Mouse (Mus musculus): ENCODE results near the gene Smarca2. TPM values are rescaled to one million over a fixed set of nuclear protein-coding genes. Genes with fewer than 3 reads are reported as not detected.

Smarca2 gene
- total RNA-seq (2021) = 10 to 100 TPM; 71.3 to 83.9 TPM
- 26.2 and 30.4 TPM in 2 replicates for polyA plus RNA-seq (2012; rRNA removed)
- long read RNA-seq, full-length matches to known transcripts = 2 of 18 reads
- long read RNA-seq, partial matches to known transcripts = 8 of 18 reads
- long read RNA-seq, other reads (novel, unspliced or antisense) = 8 of 18 reads

DNA sequence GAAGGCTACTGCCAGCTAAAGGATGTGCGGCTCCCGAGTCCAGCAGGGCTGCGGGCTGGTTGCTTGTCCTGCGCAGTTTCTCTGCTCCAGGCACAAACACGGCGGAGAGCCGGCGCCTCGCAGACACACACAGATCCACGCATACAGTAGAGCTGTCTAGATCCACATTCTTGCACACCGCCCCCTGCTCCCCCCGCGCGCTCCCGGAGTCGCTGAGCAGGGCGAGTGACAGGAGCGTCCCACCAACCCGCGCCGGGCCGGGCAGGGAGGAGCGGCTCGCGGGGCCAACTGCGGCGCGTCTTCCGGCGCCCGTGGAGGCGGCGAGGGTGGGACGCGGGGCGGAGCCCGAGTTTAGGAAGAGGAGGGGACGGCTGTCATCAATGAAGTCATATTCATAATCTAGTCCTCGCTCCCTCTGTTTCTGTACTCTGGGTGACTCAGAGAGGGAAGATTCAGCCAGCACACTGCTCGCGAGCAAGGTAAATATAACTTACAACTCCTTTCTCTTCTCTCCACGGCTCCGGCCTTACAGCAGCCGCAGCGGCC lies at the start of gene Smarca2:
Smarca2 (plus strand) TSS at position 296 of the 546 bp plus-strand sequence.
- peak; percentile 99 for DNase-seq

DNA sequence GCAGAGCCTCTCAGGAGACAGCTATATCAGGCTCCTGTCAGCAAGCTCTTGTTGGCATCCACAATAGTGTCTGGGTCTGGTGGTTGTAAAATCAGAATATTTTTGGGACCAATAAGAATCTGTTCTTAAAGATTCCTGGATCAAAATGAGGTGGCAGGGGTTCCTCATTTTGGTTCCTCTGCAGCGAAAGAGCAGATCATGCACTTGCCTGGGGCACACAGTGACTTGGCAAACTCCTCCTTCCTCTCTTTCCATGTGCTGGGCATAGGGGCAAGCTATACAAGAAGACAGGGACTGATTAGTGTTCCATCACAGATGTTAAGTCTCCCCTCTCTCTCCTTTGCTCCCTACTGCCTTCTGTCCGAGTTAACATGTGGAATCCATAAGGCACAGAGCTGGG lies 40.0 kb upstream of the Smarca2 start:
- no peak for DNase-seq

DNA sequence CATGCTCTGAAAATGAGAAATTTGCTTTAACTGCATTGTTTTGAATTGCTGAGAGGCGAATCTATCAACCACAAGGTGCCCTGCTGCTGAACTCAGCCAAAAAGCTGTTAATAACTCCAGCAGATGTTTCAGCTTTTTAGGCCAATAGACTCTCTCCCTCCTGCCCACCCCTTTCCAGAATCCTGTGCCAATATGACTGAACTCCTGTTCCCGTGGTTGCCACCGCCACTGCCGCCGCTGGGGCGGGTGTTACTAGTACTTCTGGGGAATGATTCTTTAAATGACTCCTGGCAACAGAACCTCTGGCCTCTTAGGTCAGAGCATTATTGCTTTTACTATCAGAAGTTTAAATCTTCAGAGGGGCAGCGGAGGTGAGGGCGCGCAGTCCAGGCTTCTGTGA lies 38.7 kb upstream of the Smarca2 start:
- no peak for DNase-seq

DNA sequence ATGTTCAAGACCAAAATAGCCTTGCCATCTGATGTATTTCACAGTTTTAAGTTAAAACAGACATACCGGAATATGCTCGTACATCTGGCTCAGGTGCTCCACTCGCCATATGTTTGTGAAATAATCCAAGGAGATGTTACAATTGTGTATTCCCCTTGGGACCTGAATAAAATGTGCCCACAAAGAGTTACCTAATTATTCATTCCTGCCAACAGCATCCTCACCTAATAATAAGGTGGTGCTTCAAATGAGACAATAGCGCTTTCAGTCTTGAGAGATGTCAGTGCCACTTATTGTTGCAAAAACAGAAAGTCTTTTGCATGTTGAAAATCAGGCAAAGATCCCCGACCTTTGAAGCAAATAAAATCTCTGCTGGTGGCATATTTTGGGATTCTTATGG lies 36.6 kb upstream of the Smarca2 start:
- DNase-seq = no peak

DNA sequence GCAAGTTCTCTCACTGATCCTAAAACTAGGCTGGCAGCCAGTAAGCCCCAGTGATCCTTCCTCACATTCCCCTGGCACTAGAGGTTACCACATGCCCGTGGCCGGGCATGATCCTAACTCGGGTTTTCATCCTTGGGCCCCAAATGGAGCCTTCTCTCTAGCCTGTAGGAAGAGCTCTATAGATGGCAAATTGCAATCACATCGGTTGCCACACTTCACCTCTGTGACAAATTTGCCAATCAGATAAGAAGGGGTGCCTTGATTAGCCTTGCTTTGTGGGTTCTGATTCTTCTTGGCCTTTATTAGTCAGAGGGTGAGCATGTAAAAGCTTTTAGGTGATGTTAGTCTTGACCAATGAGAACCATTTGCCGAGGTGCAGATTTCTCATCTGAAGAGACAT lies 35.9 kb upstream of the Smarca2 start:
- DNase-seq = no peak

DNA sequence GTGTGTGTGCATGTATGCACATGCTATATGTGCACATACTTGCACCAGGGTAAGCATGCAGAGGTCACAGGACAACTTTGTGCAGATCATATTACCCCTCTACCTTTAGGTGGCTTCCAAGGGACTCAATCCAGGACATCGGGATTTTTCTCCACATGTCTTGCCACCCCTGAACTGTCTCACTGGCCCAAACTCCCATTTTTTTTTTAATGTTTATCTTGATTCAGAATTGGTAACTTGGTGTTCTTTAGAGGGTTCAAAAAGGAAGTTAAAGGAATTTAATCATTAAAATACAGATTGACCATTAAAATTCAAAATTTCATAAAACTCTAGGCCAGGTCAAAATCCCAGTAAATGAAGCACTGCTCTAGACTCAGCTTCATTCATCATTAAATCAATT lies 35.4 kb upstream of the Smarca2 start:
- no peak for DNase-seq

DNA sequence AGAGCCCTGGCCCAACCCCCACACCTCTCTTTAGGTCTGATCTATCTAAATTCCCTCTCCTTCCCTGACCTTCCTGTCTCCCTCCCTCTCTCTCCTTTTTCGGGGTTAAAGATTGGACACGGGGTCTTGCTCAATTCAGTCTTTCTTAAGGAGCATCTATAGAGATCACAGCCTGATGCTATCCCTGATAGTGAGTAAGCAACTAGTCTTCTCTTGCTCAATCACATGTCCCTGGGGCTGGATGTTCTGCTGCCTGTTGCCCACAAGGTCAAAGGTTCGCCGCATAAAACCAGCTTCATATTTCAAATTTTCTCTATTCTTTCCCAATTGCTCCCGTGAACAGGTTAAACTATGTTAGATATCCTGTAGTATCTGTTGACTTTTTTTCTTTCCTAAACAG lies 25.2 kb upstream of the Smarca2 start:
- DNase-seq = peak; percentile 64

GRCm38 (mm10) chr19:26580061-26580460 lies 24.8 kb upstream of the Smarca2 start:
- DNase-seq = no peak

DNA sequence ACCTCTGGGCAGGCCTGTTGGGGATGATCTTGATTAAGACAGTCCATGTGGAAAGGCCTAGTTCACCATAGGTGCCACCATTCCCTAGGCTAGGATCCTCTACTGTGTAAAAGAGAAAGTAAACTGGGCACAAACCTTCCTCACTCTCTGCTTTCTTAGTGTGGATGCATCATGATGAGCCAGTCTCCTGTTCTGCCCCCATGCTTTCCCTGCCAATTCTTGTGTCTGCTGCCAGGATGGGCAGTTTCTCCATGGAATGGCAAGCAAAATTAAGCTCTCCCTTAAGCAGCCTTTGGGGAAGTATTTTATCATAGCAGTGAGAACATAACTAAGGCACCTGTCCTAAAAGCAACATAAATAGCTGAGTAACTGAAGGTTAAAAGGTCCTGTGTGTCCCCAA lies 10.2 kb upstream of the Smarca2 start:
- DNase-seq = no peak

DNA sequence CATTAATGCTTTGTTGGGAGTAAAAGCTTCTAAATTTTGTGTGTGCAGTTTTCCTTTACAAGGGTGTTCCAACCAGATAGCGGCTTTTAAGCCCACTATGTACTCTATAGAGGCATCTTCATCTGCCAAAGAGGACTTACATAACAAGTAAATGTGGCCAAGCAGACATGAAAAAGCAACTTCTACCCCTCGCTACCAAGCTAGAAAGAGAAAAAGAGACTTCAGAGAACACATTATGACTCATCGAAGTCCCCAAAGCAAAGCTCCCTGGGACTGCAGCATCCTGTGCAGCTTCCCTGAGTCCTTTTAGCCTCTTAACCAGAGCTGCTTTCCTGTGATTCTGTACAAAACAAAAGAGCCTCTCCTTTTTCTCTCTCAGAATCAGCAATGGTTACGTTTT lies 3.4 kb upstream of the Smarca2 start:
- DNase-seq = no peak

DNA sequence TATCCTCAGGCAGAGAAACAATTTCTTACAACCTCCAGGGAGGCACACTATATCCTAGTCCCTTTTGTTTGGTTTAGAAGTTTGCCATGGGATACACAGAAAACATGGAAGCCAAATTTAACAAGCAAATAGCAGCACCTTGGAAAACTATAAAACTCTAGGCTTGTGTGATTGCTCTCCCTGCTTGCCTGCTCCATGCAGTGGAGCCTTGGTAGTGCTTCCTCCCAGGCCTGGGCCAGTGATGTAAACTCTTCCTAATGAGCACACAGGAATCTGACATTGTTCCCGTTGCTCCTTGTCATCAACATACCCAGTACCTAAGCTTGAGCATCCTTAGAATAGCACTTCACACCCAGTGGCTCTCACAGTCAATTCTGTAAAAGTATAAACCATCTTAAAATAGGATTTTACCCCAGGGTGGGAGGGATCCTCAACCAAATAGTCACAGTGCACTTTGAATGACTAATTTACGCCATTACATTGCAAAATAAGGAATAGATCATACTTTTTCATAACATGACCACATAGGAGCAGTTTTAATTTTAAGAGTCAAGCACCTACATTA lies 1.5 kb upstream of the Smarca2 start:
- DNase-seq = no peak

DNA sequence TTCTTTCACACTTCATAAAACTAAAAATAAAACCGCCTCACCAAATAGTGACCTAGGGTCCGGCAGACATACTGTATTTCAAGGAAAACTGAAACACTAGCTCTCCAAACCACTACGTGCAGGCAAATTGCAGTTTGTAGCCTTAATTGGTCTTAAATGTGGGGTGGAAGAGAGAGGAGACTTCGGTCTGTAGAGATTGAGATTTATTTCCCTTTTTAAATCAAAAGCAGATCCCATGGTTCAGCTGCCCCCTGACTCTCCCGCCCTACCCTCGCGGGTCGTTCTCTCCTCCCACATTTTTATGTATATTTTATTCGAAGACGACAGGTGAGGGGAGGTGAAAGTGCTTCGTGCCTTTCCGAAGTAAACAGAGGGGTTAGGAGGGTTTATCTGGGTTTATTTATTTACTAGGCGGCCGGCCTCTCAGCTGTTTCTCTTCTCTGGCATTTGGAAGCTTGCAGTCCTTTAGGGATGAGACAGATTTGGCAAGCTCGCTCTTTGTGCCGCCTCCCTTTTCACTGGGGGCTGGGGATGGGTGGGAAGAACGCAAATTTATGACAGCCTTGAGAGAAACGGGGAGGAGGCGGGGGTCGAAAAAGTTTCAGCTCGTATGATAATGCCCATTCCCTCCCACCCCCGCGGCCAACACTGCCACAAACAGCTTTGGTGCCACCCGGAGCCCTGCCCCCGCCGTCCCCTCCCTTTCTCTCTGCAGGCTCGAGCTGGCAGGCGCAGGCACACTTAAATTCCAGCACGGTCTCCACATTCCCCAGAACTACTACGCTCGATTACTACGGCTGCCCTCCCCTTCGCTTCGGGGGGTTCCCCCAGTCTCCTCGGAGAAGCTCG lies 720 bp upstream of the Smarca2 start:
- DNase-seq = no peak

DNA sequence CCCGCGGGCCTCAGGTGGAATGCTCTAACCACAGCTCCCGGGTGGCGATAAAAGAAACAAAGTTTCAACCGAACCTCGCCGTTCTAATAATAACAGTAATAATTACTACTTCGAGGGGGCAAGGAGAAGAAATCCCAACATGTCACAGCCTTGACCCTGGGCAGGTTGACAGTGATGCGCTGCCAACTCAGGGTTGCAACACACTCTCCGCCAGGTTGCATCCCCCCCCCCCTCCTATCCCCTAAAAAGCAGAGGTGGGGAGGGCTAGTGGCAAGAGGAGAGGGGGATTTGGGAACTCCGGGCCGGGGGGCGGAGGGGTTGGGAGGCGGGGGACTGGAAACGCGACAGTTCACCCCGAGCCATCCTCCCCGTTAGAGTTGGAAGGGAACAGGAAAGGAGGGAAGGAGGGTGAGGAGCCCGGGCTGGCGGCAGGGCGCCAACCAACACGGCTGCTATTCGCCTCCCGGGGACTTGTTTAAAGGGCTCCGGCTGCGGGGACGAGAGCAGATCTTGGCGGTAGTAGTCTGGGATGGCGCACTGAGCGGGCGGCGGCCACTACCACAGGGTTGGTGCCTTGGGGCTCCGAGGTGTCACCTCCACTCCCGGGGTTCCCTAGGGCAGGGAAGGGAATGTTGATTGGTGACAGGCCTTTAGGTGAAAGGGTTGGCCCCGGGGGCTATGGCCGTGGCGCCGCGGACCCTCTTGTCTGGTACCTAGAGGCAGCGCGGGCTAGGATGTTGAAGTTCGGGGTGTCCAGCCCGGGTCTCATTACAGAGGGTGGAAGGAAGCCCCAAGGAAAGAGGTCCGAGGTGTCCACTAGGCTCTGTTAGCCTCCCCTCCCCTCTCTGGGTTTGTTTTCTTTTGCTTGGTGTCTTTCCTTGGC lies 829 bp downstream of the Smarca2 start:
- peak; percentile 82 for DNase-seq

DNA sequence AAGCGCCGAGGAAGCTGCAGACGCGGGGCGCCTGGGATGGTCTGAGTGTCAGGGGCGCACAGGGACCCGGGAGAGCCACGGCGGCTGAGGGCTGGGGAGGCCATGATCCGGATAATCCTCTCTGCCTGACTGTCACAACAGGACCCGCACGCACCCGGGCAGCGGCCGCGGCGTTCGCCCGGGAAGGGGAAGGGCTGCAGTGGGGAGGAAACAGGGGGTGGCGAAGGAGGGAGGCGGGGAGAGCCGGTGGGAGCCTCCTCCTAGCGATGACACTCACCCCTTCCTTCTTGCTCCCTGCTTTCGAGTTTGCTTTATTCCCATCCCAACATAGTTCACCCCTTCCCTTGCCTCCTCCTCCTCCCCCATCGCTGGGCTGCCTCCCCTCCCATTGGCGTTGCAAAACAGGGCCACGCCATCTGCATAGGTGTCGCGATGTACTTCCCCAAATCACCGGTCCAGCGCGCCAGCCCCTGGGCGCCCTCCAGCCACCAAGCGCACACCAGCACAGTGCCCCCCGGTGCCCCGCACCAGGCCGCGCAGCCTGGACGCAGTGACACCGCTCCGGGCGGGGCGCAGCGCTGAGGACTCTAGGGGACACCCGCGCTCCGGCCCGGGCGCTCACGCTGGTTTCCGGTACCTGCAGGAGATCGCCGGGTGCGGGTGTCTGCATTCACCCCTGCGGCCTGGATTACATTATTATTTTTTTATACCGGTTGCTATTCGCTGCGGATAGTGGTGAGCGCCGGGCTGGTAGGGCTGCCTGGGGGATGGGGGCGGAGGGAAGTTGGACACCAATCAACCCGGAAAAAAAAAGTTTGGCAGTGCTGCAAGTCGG lies 1.7 kb downstream of the Smarca2 start:
- DNase-seq = peak; percentile 87

DNA sequence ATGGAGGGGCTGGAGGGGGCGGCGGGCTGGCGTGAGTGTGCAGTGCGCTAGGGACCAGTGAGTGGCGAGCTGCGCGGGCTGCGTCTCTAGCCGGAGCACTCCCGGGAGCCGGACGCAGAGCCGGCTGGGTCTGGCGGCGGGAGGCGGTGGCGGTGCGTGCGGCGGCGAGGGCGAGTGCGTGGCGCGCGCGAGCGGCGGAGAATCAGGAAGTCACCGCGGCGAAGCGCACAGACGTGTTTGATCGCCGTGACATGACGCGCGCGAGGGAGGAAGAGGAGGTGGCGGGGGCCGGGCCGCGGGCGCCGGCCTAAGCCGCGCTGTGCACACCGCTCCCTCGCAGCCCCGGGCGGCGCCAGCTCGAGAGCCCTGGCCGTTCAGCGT lies 2.3 kb downstream of the Smarca2 start:
- no peak for DNase-seq

DNA sequence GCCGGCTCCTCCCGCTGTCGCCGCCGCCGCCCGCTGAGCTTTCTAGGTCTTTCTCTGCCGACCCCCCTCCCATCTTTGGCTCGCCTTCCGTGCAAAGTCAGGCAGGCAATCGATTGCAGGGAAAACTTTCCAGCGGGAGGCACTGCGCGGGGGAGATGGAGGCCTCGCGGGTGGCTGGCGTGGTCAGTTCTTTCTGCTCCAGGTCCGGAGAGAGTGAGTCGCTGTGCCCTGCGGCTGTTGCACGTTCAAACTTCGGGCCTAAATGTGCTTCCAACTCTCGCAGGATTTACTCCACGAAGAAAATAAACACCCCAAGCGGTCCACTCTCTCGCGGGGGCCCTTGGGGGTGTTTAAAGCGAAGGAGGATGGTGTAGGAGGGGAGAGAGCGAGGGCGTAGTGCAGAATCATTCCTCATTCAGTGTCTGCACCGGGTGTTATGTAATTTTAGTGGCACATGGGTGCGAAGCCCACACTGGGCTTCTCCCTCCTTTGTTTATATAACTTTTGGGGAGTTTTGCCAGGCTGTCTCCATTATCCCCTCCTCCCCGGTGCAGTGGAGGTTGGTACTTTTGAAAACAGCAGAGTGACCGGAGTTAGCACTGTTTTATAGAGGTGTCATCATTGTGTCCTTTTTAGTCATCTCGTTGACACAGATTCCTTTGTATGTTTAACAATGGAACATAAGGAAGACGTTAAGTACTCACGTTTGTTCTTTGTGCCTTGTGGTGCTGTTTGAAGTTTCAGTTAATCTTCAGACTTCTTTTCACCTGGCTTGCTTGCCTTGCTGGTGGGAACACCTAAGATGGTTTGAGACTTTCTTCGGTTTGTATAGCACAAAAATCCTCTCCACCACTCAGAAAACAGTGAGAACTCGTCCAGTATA lies 2.9 kb downstream of the Smarca2 start:
- peak; percentile 74 for DNase-seq

GRCm38 (mm10) chr19:26608434-26608812 lies 3.6 kb downstream of the Smarca2 start:
- DNase-seq = no peak

GRCm38 (mm10) chr19:26609637-26610036 lies 4.8 kb downstream of the Smarca2 start:
- no peak for DNase-seq

DNA sequence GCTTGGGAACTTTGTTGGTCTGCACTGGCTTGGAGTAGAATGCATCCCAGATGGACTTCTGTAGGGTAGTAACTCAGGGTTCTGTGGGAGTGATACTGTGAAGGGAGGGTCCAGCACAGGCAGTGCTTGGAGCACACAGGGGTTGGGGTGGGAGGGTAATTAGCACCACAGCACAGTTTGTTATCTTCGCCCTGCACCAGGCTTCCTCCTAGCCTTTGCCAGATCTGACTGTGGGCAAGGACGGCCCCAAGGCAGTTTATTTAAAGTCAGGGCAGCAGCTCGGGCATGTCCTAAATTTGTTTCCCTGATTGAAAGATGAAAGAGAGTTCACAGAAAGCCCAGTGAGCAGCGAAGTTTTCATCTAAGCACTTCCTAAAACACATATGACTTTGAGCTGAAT lies 8.1 kb downstream of the Smarca2 start:
- peak; percentile 42 for DNase-seq

DNA sequence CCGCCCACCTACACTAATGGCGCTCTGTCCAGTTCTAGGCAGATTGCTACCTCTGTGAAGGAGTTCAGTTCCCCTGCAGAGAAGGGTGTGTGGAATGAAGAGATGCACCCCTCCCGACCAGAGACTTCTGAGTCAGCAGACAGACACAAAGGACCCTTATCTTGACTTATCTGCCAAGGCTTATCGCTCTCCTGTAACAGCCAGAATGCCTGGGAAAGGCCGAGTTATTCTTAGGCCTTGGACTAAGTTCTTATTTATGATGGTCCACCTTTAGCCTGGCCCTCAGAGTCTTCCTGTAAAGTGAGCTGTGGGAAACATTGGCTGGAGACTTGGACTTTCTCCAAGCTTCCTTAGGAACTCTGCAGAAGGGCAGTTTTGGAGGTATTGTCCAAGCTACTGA lies 8.8 kb downstream of the Smarca2 start:
- peak; percentile 54 for DNase-seq

Measured in adrenal gland, adult 2 months (tissue).